Comparison of ENCODE assay signal across 8 mouse cellular contexts in genomic region chr5:144356776-144357455, GRCm38 (mm10). TPM values are rescaled to one million over a fixed set of nuclear protein-coding genes. Genes with fewer than 3 reads are reported as not detected.
DNase-seq lines count a peak whose midpoint lies in the region; ATAC-seq and TF ChIP-seq lines count a peak whose summit lies in the region.

No protein-coding gene starts in this region.

- peak in 1 of 2 experiments; percentile 21 for DNase-seq in heart, adult 2 months
- DNase-seq in heart, postnatal 4 days, result no peak
- peak; percentile 44 for DNase-seq in Muller cell, postnatal 12 days (ENCODE audit: inconsistent ontology term)
- DNase-seq in hindbrain, embryonic 11.5 days (ENCODE audit: low spot score), result peak; percentile 4
- no peak for DNase-seq in midbrain, embryonic 10.5 days (ENCODE audit: low spot score)
- no peak for DNase-seq in ovary, postnatal 36 days (ENCODE audit: low spot score)
- DNase-seq in urinary bladder, postnatal 4 days (ENCODE audit: low spot score in 2 of 2), result no peak

- no peak for TF ChIP-seq POLR2A in heart, adult 2 months (IDR thresholded peaks at IDR 0.05; ENCODE audit: insufficient read depth, low read depth, low read length)

- H3K4me2 ChIP-seq in hindbrain, embryonic 11.5 days (replicated peaks; ENCODE audit: low read depth, low read length), result peak overlapping the region; percentile 69

- 0 out of 2 replicates have a peak, but pooled peaks cover 2% of the 10 kb centered on the region for H3K4me1 ChIP-seq in heart, adult 2 months (ENCODE audit: control insufficient read depth, insufficient read depth, low read length)
- 0 out of 2 replicates have a peak, but pooled peaks cover 5% of the 10 kb centered on the region for H3K4me1 ChIP-seq in hindbrain, embryonic 11.5 days (replicated peaks; ENCODE audit: control insufficient read depth, insufficient read depth, low read length)
- peaks cover 19% of the 10 kb centered on the region for H3K4me1 ChIP-seq in midbrain, embryonic 10.5 days

- ATAC-seq in hindbrain, embryonic 11.5 days (ENCODE audit: low FRiP score), result no peak
- no peak for ATAC-seq in CD4-positive, CD25-positive, alpha-beta regulatory T cell, adult 4 months

- H3K27me3 ChIP-seq in heart, adult 2 months (ENCODE audit: control insufficient read depth, insufficient read depth, low read length), result no peaks in the 10 kb centered on the region
- H3K27me3 ChIP-seq in hindbrain, embryonic 11.5 days (ENCODE audit: control insufficient read depth, insufficient read depth, low read length), result peaks cover 15% of the 10 kb centered on the region
- H3K27me3 ChIP-seq in midbrain, embryonic 10.5 days (ENCODE audit: low read depth, poor library complexity, severe bottlenecking), result peaks cover 42% of the 10 kb centered on the region

- peak overlapping the region; percentile 53 for H3K4me3 ChIP-seq in heart, adult 2 months
- peak overlapping the region; percentile 53 for H3K4me3 ChIP-seq in hindbrain, embryonic 11.5 days (ENCODE audit: low read depth, low read length)
- peak overlapping the region; percentile 72 for H3K4me3 ChIP-seq in midbrain, embryonic 10.5 days

- TF ChIP-seq EP300 in heart, adult 2 months (IDR thresholded peaks at IDR 0.05; ENCODE audit: insufficient read depth, low read depth, low read length), result no peak

- no peak overlapping the region for H3K9ac ChIP-seq in heart, adult 2 months (ENCODE audit: low read depth, low read length)
- 0 out of 2 replicates have a peak overlapping the region, but pooled peaks have one; percentile 19 for H3K9ac ChIP-seq in hindbrain, embryonic 11.5 days (ENCODE audit: low read depth, low read length)

- intact Hi-C loops in heart, adult 2 months (cut with DNase I), result no loop called here

- no peak for TF ChIP-seq CTCF in heart, adult 2 months (IDR thresholded peaks at IDR 0.05)

- no peaks in the 10 kb centered on the region for H3K9me3 ChIP-seq in hindbrain, embryonic 11.5 days (ENCODE audit: control insufficient read depth, low read length)
- H3K9me3 ChIP-seq in midbrain, embryonic 10.5 days (replicated peaks), result no peaks in the 10 kb centered on the region

- H3K27ac ChIP-seq in heart, adult 2 months, result peak overlapping the region; percentile 59
- H3K27ac ChIP-seq in hindbrain, embryonic 11.5 days (ENCODE audit: low read depth, low read length), result no peak overlapping the region
- H3K27ac ChIP-seq in midbrain, embryonic 10.5 days (replicated peaks), result peak overlapping the region; percentile 79; the same call in 1 of the 2 replicates

- H3K79me2 ChIP-seq in heart, adult 2 months (replicated peaks; ENCODE audit: control insufficient read depth, insufficient read depth, low read length), result no peaks in the 10 kb centered on the region

- 15% methylated on average over 17 of the region's 17 CpGs for WGBS in heart, adult 2 months
- WGBS in hindbrain, embryonic 11.5 days, result 10% methylated on average over 17 of the region's 17 CpGs
- WGBS in midbrain, embryonic 10.5 days, result 12% methylated on average over 17 of the region's 17 CpGs

- no peaks in the 10 kb centered on the region for H3K36me3 ChIP-seq in heart, adult 2 months (ENCODE audit: control insufficient read depth, insufficient read depth, low read length)
- no peaks in the 10 kb centered on the region for H3K36me3 ChIP-seq in hindbrain, embryonic 11.5 days (ENCODE audit: control insufficient read depth, insufficient read depth, low read length)
- H3K36me3 ChIP-seq in midbrain, embryonic 10.5 days, result no peaks in the 10 kb centered on the region

RNA-seq across cellular contexts. Expression of gene Baiap2l1, which starts 1.0 kb away (rescaled TPM):
- 1 to 10 TPM; 4.5 to 5.3 TPM for total RNA-seq in heart, adult 2 months (2021)
- polyA plus RNA-seq in heart, adult 2 months (2012; rRNA removed), result 6.7 and 7.2 TPM in 2 replicates
- 10 to 100 TPM; 13.6 to 15.5 TPM for total RNA-seq in heart, postnatal 4 days (2021)
- polyA plus RNA-seq in hindbrain, embryonic 11.5 days (2014; fragmentation: Nextera tagmentation; extraction: Ambion mirVana), result 3.2 and 3.3 TPM in 2 replicates
- polyA plus RNA-seq in midbrain, embryonic 10.5 days (2016; fragmentation: Nextera tagmentation; extraction: Ambion mirVana), result 2.8 and 3.9 TPM in 2 replicates
- polyA plus RNA-seq in CD4-positive, CD25-positive, alpha-beta regulatory T cell, adult 4 months (2017; shearing (Covaris generic)), result 1 to 10 TPM in 1 of 2 experiments, under 1 TPM in 1; 0.96 to 1.2 TPM

Comparison
In these comparisons a context has a peak if more than half of its experiments do, and no peak if none do; other contexts are left out.
1. DNase-seq: peak in Muller cell, postnatal 12 days (single experiment) and hindbrain, embryonic 11.5 days (single experiment); none in heart, postnatal 4 days (single experiment), midbrain, embryonic 10.5 days (single experiment), ovary, postnatal 36 days (single experiment) and urinary bladder, postnatal 4 days (0 of 2).
2. Peak in every context shown above with its lines, with median percentiles within 50 percentile points of each other: H3K4me3 ChIP-seq.